In the genomic region with DNA sequence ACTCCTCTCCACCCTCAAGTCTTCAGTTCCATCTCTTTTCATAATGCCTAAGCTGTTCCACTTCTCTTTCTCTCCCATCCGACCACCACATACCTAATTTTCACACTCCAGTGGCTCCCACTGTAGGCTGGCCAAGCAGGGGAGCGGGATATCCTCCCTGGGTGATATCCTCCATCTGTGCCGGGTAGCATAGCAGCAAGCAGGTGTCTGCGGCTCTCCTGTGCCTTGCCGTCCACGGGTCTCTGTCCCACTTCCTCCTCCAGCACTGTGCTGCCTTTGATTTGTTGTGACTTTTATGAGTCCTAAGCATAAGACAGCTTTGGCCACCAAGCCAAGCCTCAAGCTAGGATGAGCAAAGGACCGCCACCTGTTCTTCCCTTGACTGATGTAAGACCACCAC, we compare ENCODE assay signal across 21 mouse cellular contexts.
"Had no signal": no experiment of that assay in that cellular context is flagged by ENCODE, and none has a peak within 500 bp of the region (broad histone marks: within the 10 kb centered on the region; RNA-seq: fewer than 3 reads in every experiment).

No protein-coding gene starts in this region.

- H3K27me3 ChIP-seq: liver, embryonic 13.5 days; liver, embryonic 15.5 days; lung, embryonic 15.5 days; midbrain, embryonic 13.5 days; midbrain, embryonic 15.5 days; neural tube, embryonic 12.5 days; stomach, embryonic 15.5 days had no signal

- H3K4me1 ChIP-seq: liver, embryonic 15.5 days; megakaryocyte, embryonic 14.5 days; midbrain, embryonic 13.5 days; midbrain, embryonic 15.5 days; neural tube, embryonic 12.5 days had no signal

- DNase-seq: liver, embryonic 13.5 days; liver, postnatal 0 days; lung, adult 2 months; lung, postnatal 14 days; lung, postnatal 36 days; retina, postnatal 1 day; right cerebral cortex, adult 18-20 months; right cerebral cortex, postnatal 25 days; right cerebral cortex, postnatal 4 days; thymus, adult 2 months; thymus, postnatal 25 days; thymus, postnatal 4 days had no signal

- H3K36me3 ChIP-seq: liver, embryonic 13.5 days; liver, embryonic 15.5 days; lung, embryonic 15.5 days; midbrain, embryonic 13.5 days; midbrain, embryonic 15.5 days; neural tube, embryonic 12.5 days; stomach, embryonic 15.5 days had no signal

- H3K27ac ChIP-seq: liver, embryonic 13.5 days; liver, embryonic 15.5 days; lung, embryonic 15.5 days; macrophage; midbrain, embryonic 13.5 days; midbrain, embryonic 15.5 days; neural tube, embryonic 12.5 days; stomach, embryonic 15.5 days; stomach, postnatal 0 days had no signal

- H3K4me3 ChIP-seq: liver, embryonic 13.5 days; liver, embryonic 15.5 days; lung, embryonic 15.5 days; midbrain, embryonic 13.5 days; midbrain, embryonic 15.5 days; neural tube, embryonic 12.5 days; stomach, embryonic 15.5 days had no signal
